Mouse (Mus musculus) liver, embryonic 11.5 days (tissue): ENCODE measurements around the gene Sall2. TPM values are rescaled to one million over a fixed set of nuclear protein-coding genes. Genes with fewer than 3 reads are reported as not detected.
A peak's percentile ranks its signal among the peaks of the same experiment; 100 is the strongest.
"Not testable (repeated sequence)": the region's sequence is repeated elsewhere in the genome, so short reads cannot be mapped to it uniquely, and the experiment has no call there.

Experiments
- ATAC-seq: fragments of 200-750 bp; cut with Nextera tagmentation; replicated peaks from 2 replicates; pipeline ENCODE4 v1.8.0; 2017; ENCODE audit warnings: moderate number of reproducible peaks, mild to moderate bottlenecking, moderate TSS enrichment, moderate library complexity; ENCODE audit not compliant: low FRiP score
- DNase-seq: peaks from one replicate; pipeline ENCODE4 v3.0.0-alpha.2; 2017; ENCODE audit warnings: low spot score
- H3K27ac ChIP-seq: fragments of 300-500 bp; sonication (generic); 2 replicates; pipeline ENCODE4 v1.5.1; 2014; ENCODE audit warnings: mild to moderate bottlenecking, low read depth, low read length, control low read depth
- H3K27me3 ChIP-seq: fragments of 300-500 bp; sonication (generic); replicated peaks from 2 replicates; pipeline ENCODE4 v1.6.1; 2014; ENCODE audit warnings: low read length, mixed read lengths; ENCODE audit not compliant: control insufficient read depth, insufficient read depth
- H3K36me3 ChIP-seq: fragments of 300-500 bp; sonication (generic); 2 replicates; pipeline ENCODE4 v1.6.1; 2014; ENCODE audit warnings: mild to moderate bottlenecking, low read length, moderate library complexity, mixed read lengths; ENCODE audit not compliant: control insufficient read depth, insufficient read depth
- H3K4me1 ChIP-seq: fragments of 300-500 bp; sonication (generic); replicated peaks from 2 replicates; pipeline ENCODE4 v1.6.1; 2014; ENCODE audit warnings: low read length, mixed read lengths; ENCODE audit not compliant: control insufficient read depth, insufficient read depth
- H3K4me2 ChIP-seq: fragments of 300-500 bp; sonication (generic); 2 replicates; pipeline ENCODE4 v1.6.1; 2014; ENCODE audit warnings: mild to moderate bottlenecking, control low read depth, moderate library complexity
- H3K4me3 ChIP-seq: fragments of 300-500 bp; sonication (generic); 2 replicates; pipeline ENCODE4 v1.5.1; 2014; ENCODE audit warnings: low read depth, low read length, control low read depth
- H3K9ac ChIP-seq: fragments of 300-500 bp; sonication (generic); 2 replicates; pipeline ENCODE4 v1.6.1; 2014; ENCODE audit warnings: low read depth, low read length, control low read depth
- H3K9me3 ChIP-seq: fragments of 300-500 bp; sonication (generic); 2 replicates; pipeline ENCODE4 v1.6.1; 2016; ENCODE audit warnings: low read length, inconsistent platforms, mixed read lengths; ENCODE audit not compliant: control insufficient read depth
- WGBS: fragments of 180-500 bp; shearing (Covaris S2); extraction: QIAGEN DNeasy Blood & Tissue Kit; methylation state at CpG from one replicate; pipeline ENCODE4 v1.1.7; 2014; 5-methylcytosine and 5-hydroxymethylcytosine counted together
- polyA plus RNA-seq: library from polyadenylated mRNA; unstranded; fragments of >200 nt; fragmentation: Nextera tagmentation; extraction: Ambion mirVana; gene quantifications from 2 replicates; pipeline ENCODE4 v1.2.1, GENCODE M21; 2014

The Sall2 gene
- polyA plus RNA-seq, 1 experiment from 2014 or later, result 9.8 TPM

DNA sequence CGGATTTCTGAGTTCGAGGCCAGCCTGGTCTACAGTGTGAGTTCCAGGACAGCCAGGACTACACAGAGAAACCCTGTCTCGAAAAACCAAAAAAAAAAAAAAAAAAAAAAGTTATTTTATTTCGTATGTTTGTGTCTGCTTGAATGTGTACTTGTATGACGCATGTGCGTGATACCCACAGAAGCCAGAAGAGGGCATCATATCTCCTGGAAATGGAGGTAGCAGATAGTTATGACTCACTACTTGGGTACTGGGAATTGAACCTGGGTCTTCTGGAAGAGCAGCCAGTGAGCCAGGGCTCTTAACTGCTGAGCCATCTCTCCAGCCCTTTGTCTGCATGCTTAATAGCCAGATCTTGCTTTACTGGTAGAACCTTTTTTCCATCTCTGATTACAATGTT is 18.2 kb downstream of the Sall2 start:
- not testable (repeated sequence) for H3K4me2 ChIP-seq, H3K9me3 ChIP-seq, H3K4me3 ChIP-seq, H3K27ac ChIP-seq, DNase-seq, ATAC-seq, H3K9ac ChIP-seq
- Histone ChIP-seq H3K4me1 (peaks cover 16% of the 10 kb centered on the region), H3K27me3 (peaks cover 22% of the 10 kb centered on the region), H3K36me3 (peaks cover 19% of the 10 kb centered on the region)
- 91% methylated on average over 5 of the region's 6 CpGs for WGBS

- ATAC-seq, result peak; percentile 56
- H3K27ac ChIP-seq, result peak overlapping the region; percentile 78
- DNase-seq, result no peak
- peaks cover 9% of the 10 kb centered on the region for H3K4me1 ChIP-seq
- 0 out of 2 replicates have a peak overlapping the region, but pooled peaks have one; percentile 20 for H3K9ac ChIP-seq
- no peaks in the 10 kb centered on the region for H3K27me3 ChIP-seq
- peak overlapping the region; percentile 55 for H3K4me2 ChIP-seq
- 95% methylated on average over 2 of the region's 2 CpGs for WGBS
- no peaks in the 10 kb centered on the region; the same call in 1 of the 2 replicates for H3K36me3 ChIP-seq
- peak overlapping the region; percentile 18; the same call in 1 of the 2 replicates for H3K4me3 ChIP-seq
- no peaks in the 10 kb centered on the region for H3K9me3 ChIP-seq
These were observed 22.5 kb downstream of the Sall2 start for GRCm38 (mm10) chr14:52306100-52306499.

GRCm38 (mm10) chr14:52304644-52305271 is 23.8 kb downstream of the Sall2 start, which contains the start of gene Mettl3:
Gene Mettl3 (minus strand): TSS chr14:52305128.
- Histone ChIP-seq H3K9ac (peak within 1 kb of the TSS; percentile 86), H3K27me3 (no peaks in the 10 kb centered on the region), H3K4me2 (peak within 1 kb of the TSS; percentile 71), H3K27ac (peak within 1 kb of the TSS; percentile 94), H3K9me3 (no peaks in the 10 kb centered on the region), H3K36me3 (peaks cover 8% of the 10 kb centered on the region), H3K4me1 (peaks cover 9% of the 10 kb centered on the region), H3K4me3 (peak within 1 kb of the TSS; percentile 81)
- ATAC-seq (peak; percentile 91), DNase-seq (peak; percentile 88)
- WGBS, result under 1% methylated on average over 46 of the region's 46 CpGs

DNA sequence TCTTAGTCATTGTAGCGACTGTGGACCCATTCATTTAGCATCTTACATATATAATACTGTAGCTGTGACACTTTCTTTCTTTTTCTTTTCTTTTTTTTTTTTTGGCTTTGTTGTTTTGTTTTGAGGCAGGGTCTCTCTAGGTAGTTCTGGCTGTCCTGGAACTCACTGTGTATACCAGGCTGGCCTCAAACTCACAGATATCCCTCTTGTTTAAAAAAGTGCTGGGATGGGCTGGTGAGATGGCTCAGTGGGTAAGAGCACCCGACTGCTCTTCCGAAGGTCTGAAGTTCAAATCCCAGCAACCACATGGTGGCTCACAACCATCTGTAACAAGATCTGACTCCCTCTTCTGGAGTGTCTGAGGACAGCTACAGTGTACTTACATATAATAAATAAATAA is 25.0 kb downstream of the Sall2 start:
- DNase-seq, H3K9me3 ChIP-seq, H3K27me3 ChIP-seq, ATAC-seq, H3K27ac ChIP-seq, H3K9ac ChIP-seq, H3K4me1 ChIP-seq: not testable (repeated sequence)
- H3K36me3 ChIP-seq, result peaks cover 14% of the 10 kb centered on the region
- H3K4me3 ChIP-seq, result peak overlapping the region; percentile 81; the same call in 1 of the 2 replicates
- H3K4me2 ChIP-seq, result peak overlapping the region; percentile 71
- WGBS, result 87% methylated on average over 3 of the region's 3 CpGs

DNA sequence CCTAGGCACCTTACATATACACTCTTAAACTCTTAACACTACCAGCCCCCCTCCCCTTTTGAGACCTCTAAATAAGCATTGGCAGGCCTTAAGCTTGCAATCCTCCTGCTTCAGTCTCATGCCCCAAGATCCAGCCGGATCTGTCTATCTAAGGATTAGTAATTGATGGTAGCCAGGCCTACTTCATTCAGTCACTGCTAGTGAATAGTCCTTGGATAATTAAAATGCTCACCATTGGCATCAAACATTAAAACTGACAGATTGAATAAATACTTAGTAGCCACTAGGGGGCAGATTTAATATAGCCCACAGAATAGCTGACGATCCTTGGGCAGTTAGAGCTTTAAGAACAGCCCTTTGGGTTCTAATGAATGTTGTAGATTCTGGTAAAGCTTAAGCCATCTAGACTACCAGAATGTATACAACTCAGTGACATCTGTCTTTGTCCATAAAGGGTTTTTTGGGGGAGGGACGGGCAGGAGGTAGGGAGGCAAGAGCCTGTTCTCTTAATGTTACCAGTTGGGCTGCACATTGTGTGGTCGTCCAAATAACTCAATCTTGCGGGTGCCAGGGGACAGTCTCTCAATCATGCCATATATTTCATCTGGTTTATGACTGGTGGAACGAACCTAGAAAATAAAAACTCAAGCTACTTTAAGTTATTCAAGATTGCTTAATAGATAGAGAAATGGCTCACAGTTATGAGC is 32.9 kb downstream of the Sall2 start:
- ATAC-seq, result peak; percentile 38
- Histone ChIP-seq H3K9ac (no peak overlapping the region), H3K27ac (no peak overlapping the region)

GRCm38 (mm10) chr14:52284191-52284590 is 44.4 kb downstream of the Sall2 start:
- WGBS, result 77% methylated on average over 3 of the region's 3 CpGs
- no peak overlapping the region for H3K4me2 ChIP-seq
- no peak overlapping the region for H3K4me3 ChIP-seq
- DNase-seq, result no peak
- H3K9me3 ChIP-seq, result no peaks in the 10 kb centered on the region
- peaks cover 13% of the 10 kb centered on the region; the same call in 1 of the 2 replicates for H3K36me3 ChIP-seq
- no peak overlapping the region for H3K27ac ChIP-seq
- H3K9ac ChIP-seq, result no peak overlapping the region
- H3K4me1 ChIP-seq, result peaks cover 14% of the 10 kb centered on the region
- no peak for ATAC-seq
- no peaks in the 10 kb centered on the region for H3K27me3 ChIP-seq

More for the DNA sequence above, 32.9 kb downstream of the Sall2 start:
- H3K27me3 ChIP-seq, result no peaks in the 10 kb centered on the region
- H3K4me2 ChIP-seq, result no peak overlapping the region
- no peaks in the 10 kb centered on the region for H3K9me3 ChIP-seq
- no peak overlapping the region for H3K4me3 ChIP-seq
- 76% methylated on average over 6 of the region's 6 CpGs for WGBS
- H3K4me1 ChIP-seq, result no peaks in the 10 kb centered on the region
- no peak for DNase-seq
- peaks cover 58% of the 10 kb centered on the region for H3K36me3 ChIP-seq

GRCm38 (mm10) chr14:52283629-52284028 is 44.9 kb downstream of the Sall2 start:
- Histone ChIP-seq H3K27me3 (no peaks in the 10 kb centered on the region), H3K27ac (no peak overlapping the region), H3K36me3 (peaks cover 13% of the 10 kb centered on the region; the same call in 1 of the 2 replicates), H3K9me3 (no peaks in the 10 kb centered on the region), H3K4me3 (no peak overlapping the region), H3K9ac (no peak overlapping the region), H3K4me2 (no peak overlapping the region), H3K4me1 (peaks cover 14% of the 10 kb centered on the region)
- ATAC-seq, result no peak
- 92% methylated on average over 5 of the region's 5 CpGs for WGBS
- DNase-seq, result no peak

GRCm38 (mm10) chr14:52279747-52280120 is 48.8 kb downstream of the Sall2 start:
- no peaks in the 10 kb centered on the region for H3K9me3 ChIP-seq
- H3K9ac ChIP-seq, result peak overlapping the region; percentile 94
- peak; percentile 22 for ATAC-seq
- peaks cover 14% of the 10 kb centered on the region for H3K4me1 ChIP-seq
- peak overlapping the region; percentile 86 for H3K4me3 ChIP-seq
- peak overlapping the region; percentile 73 for H3K4me2 ChIP-seq
- no peak for DNase-seq
- H3K27me3 ChIP-seq, result no peaks in the 10 kb centered on the region
- WGBS, result 2% methylated on average over 21 of the region's 21 CpGs
- H3K36me3 ChIP-seq, result no peaks in the 10 kb centered on the region
- H3K27ac ChIP-seq, result peak overlapping the region; percentile 78; the same call in 1 of the 2 replicates
